Mouse (Mus musculus) telencephalon, adult 2 months (tissue): ENCODE measurements around the gene Rap1gds1.
A peak's percentile ranks its signal among the peaks of the same experiment; 100 is the strongest.

Source experiments
- DNase-seq: peaks from one replicate; pipeline ENCODE4 v3.0.0-alpha.2; 2011; ENCODE audit warnings: low read depth, low spot score

Rap1gds1 gene

DNA sequence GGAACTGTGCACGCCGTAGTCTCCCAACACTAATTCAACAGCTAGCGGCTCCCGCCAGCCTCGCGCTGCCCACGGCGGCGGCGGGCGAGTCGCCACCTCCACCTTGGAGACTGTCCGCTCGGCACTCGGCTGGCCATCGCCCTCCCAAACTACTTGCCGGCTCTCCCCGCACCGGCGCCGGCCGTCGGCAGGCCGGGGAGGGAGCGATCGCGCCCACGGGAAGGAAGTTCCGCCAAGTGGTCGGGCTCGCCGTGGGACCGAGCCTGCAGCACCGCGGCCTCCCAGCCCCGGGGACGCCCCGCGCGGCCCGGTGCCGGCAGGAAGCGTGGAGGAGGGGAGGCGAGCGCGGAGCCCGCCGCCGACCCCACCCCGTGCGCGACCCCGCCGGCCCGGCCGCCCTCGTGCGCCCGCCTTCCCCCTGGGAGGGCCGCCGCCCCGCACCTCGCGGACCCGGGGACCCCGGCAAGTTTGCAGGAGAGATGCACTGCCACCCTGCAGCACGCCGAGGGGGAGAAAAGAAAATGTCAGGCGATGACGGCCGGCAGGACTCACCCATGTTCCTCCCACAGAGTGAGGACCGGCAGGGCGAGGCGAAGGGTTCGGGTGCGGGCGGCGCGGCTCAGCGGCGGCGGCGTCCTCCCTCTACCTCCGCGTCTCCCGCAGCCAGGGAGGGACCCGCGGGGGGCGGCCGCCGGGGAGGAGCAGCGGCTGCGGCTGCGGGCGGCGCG is at the start of gene Rap1gds1:
Rap1gds1 (minus strand) TSS at position 718 of the 728 bp plus-strand sequence.
- DNase-seq: no peak

DNA sequence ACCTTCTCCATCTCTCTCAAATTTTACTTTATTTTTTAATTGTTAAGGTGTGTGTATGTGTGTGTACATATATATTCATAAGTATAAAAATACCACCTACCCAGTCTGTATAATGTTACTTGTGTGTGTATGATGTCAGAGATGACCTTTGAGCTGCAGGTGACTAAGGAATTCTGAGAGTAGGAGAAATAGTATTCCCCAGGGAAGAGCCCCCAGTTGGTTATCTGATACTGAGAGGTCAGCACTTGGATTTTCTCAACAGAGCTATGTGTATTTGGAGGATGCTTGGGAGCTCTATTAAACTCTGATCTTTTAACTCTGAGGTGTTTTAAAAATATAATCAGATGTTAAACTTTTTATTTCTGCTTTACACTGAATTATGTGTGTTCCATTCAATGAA is 43.4 kb upstream of the Rap1gds1 start:
- no peak for DNase-seq

DNA sequence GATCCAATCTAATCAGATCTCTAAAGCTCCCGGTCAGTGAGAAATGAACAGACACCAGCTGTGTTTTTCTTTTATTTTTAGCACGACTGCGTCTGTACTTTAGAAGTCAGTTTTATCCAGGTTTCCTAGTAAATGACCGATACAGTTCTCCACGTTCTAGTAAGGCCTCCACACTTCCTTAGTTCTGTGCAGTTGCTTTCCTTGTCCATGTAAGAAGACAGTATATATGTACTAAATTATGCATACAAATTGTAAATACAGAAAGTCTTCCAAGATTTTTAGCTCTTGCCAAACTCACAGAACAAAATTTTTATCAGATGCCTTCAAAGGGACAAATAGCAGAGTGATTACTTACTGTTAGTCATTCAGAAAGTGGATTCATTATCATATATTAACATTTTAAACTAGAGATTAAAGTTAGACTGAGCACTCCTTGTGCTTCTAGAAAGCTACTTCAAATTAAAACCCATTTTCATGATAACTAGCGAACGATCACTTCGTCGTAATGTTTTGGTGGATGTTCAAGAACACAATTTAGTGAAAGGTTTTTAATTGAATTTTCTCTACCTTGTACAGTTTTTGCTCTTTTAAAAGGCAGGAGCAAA is 41.8 kb upstream of the Rap1gds1 start:
- DNase-seq: no peak

DNA sequence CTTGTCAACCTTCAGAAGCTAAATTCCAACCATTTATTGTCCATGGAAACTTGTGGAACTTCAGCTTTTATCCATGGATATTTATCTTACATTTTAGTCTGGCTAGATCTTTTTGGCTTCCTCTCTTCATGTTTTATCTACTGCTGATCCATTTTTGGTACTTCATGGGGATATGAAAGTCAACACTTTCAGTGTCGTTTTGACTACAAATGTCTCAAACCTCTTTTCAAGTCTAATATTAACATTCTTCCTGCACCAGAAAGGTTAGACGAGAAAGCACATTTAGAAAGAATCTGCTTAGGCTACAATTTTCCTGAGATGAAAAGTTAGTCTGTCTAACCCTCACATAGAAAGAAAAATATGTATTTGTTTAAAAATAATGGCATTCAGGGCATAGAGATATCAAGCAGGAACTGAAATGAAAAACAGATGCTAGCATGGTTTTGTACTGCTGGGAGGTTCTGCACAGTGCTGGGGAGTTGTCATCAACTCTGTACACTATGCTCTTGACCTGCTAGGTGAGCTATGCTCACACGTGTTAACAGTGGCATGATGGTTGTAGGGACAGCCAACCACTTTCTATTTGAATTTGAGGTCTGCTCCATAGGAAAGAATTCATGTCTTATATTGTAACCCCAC is 37.5 kb upstream of the Rap1gds1 start:
- no peak for DNase-seq

DNA sequence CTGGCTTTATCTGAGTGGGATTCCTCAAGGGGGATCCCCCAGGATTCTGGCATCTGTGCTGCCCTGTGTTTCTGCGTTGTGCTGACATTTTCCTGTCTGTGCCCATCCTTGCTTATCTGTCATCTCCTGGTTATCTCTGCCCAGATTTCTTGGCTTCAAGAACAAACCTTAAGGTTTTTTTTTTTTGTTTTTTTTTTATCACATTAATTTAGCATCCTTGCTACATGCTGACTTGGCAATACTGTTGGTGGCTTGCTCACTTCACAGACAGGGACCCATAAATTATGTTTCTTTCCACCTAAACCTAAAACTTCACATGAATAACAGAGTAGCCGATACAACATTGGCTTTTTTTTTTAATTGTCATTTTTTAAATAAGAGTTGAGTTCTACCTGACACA is 36.9 kb upstream of the Rap1gds1 start:
- DNase-seq: no peak

DNA sequence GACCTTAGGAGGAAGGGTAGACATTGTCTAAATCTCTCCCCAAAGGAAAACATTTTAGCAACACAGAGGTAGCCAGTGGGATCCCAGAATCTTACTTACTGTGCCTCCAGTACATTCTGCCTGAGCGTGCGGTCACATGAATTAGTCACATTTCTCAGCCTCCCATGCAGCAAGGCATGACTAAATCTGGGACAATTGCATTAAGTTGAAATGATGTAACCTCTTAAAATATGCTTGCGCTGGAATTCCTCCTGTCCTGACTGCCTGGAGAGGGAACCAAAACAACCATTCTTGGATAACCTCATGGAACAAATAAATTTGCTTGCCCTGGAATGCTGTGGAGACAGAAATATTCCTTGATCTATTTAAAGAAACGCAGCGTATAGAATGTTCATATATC is 33.2 kb upstream of the Rap1gds1 start:
- peak; percentile 77 for DNase-seq

DNA sequence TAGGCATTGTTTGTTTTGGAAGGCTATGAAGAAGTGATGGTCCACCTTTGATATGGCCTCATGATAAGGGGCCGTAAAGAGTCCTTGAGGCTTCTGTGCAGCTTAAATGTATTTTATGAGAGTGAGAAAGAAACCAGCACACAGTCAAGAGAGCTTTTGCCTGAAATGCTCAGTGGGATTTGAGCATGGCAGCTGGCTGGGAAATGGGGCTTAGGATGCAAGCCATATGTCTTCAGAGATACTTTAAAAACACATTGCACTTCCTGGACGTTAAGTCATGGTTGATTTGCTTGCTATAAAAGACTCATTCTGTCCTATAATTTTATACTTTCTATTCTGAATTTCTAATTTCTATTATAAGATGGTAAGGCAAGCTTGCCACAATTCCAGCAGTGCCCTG is 28.9 kb upstream of the Rap1gds1 start:
- peak; percentile 68 for DNase-seq

DNA sequence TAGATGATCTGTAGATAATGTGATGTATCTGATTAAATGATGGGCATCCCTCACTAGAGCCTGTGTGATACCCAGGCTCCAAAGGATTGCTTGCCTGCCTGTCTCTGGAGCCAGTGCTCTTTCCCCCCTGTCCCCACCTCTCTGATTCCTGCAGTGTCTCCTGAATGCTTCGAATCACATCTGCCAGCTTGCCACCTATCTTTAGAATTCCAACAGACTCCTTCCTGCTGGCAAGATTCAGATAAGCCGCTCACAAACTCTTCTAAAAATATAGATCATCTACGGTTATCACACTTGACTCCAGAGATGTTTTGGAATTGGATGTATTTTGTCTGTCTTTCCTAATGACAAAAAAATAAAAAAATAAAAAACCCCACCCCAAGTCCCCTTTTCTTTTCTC is 28.3 kb upstream of the Rap1gds1 start:
- peak; percentile 50 for DNase-seq

DNA sequence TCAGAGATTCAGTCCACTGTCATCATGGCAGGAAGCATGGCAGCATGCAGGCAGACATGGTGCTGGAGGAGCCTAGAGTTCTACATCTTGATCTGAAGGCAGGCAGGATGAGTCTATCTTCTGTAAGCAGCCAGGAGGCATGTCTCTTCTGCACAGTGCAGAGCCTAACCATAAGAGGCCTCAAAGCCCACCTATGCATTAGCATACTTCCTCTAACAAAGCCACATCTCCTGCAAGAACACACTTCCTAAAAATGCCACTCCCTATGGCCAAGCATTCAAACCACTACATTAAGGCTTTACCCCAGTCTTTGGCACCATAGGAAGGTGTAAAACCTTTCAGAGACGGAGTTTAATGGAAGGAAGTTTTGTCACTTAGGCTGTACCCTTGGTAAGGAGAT is 26.9 kb upstream of the Rap1gds1 start:
- no peak for DNase-seq

DNA sequence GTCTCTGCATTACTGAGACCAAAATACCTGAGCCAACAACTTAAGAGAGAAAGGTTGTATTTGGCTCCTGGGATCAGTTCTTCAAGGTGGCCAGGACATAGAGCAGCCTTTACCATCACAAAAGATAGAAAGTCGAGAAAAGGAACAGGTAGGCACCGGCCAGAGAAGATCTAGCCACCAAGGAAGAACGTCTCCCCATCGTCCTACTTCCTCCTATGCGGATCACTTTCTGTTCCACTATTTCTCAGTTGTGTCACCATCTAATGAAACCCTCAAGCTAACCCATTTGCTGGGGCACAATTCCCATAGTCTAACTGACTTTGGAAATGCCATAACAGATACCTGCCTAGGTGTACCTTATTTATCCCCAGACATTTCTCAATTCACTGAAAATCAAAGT is 24.3 kb upstream of the Rap1gds1 start:
- no peak for DNase-seq

DNA sequence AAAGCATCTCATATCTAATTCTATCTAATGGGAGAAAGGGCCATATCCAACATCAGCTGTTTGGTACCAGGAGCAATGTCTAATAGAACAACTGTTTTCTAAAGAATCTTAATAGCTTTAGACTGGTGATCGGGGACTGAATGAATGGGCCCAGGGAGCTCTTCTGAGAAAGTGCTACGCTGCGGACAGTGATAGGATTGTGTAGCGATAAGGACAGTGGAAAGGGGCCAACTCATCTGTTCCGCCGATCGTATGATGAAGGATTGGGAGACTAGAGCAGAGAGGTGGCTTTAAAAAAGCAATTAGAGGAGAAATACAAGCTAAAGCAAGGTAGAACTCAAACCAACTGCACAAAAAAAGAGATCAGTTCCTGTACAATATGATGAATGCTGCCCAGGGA is 20.9 kb upstream of the Rap1gds1 start:
- no peak for DNase-seq

DNA sequence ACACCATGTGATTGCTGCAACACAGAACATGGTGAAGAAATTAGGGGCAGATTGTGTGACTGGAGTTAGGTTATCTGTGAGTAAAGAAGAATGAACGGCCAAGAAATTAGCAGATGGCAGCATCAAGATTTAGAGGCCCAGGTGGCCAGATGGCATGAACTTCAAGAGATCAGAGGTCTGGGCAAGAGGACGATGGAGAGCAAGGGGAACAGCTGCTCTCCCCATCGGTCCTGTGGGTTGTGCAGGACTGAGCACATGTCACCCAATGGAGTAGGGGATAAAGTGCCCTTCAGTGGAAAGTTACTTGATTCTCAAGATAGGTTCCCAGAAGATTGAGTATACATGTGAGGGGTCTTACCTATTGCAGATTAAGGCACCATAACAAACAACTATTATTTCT is 13.5 kb upstream of the Rap1gds1 start:
- no peak for DNase-seq

DNA sequence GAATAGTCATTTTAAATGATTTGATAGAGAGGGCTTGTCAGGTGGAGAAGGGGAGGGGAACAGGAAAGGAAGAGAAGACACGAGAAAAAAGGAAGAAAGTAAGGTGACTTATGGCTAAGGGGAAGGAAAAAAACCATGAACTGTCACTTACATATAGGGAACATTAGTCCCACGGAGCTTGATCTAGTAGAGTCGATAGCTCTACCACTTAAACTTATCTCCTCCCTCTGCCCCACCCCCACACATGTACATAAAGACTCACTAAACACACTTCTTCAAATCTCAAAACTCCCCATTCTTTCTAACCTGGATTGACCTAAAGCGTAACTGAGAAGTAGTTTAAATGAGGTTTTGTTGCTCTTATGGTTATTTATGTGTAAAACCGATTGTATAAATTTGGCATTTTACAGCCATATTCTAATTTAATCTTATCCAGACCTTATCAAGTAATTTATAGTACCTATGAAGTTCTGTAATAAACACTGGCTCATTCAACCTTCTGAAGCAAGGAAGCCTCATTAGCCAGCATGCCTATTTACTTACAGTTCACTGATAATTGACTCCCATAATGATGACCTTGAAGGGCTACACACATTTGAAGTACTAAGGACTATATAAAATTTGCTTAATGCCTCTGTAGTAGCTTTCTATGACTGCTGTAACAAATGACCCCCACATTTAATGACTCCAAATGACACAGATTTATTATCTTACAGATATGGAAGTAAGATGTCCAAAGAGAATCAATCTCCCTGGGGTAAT is 9.0 kb upstream of the Rap1gds1 start:
- DNase-seq: no peak

DNA sequence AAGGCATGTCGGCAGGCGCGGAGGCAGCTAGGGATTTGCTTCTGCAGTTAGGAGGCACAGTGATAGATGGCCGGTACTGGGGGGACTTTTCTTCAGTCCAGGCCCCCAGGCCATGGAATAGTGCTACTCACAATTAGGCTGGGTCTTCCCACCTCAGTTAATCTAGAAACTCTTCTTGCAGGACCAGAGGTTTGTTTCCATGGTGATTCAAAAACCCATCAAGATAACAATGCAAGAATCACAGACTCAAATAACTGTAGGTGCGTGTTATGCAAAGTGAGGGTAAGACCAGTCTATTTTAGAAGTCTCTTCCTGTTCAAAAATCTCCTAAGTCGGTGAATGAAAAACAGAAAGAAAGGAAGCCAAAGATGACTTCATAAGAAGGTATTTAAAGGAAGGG is 4.8 kb upstream of the Rap1gds1 start:
- DNase-seq: no peak

DNA sequence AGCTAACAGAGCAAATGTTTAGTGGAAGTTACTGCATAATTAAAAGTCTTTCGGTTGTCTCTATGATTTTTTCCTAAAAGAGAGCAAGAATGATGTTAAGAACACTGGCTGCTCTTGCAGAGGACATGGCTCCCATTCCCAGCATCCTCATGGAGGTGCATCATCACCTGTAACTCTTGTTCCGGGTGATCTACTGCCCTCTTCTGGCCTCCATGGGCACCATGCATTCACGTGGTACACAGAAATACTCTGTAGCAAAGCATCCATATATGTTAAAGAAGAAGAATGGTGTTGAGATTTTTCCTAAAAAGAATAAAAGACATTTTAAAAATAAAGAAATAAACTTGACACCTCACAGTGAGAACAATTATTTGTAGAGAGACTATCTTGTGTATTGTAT is 3.0 kb upstream of the Rap1gds1 start:
- no peak for DNase-seq

DNA sequence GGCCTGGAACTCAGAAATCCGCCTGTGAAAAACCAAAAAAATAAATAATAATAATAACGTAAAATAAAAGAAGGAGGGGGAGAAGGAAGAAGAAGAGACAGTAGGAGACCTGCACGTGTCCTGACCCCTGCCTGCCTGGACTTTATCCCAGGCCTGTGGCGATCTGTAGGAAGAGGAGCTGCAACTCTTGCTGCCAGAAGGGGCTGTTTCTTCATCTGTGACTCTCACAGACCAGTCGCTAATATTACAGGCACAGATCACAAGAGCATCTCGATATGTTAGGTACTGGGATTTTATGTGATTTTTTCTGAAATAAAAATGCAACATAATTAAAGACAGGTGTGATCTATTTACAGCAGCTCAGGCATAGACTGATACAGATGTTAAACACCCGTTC is 1.1 kb upstream of the Rap1gds1 start:
- no peak for DNase-seq

DNA sequence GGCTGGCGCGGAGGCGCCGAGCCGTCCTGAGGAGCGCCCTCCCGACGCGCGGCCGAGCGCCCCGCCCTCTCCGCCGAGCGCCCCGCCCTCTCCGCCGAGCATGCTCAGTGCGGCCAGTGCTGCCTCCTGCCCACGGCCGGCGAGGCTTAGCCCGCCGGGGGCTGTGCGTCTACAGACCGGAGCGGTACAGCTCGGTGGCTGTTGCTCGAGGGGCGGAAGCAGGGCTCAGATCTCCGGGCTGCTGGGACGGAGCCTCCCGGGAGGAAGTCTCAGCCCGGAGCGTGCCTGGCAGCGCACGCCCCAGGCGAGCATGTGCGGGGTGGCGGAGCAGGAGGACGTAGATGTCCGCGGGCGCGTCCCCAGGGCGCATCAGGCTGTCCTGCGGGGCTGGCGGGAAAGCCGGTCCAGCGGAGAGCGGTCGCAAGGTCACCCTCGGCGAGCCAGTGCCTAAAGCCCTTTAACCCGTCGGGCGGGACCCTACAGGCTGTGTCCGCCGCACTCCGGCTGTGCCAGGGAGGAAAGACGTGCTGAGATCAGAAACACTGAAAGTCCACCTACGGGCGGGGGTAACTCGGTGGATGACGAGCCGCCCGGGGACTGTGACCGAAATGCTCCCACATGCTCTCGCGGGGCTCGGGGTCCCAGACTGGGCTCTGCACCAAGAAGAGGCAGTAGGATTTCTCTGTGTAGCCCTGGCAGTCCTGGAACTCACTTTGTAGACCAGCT is 495 bp upstream of the Rap1gds1 start:
- peak; percentile 70 for DNase-seq

DNA sequence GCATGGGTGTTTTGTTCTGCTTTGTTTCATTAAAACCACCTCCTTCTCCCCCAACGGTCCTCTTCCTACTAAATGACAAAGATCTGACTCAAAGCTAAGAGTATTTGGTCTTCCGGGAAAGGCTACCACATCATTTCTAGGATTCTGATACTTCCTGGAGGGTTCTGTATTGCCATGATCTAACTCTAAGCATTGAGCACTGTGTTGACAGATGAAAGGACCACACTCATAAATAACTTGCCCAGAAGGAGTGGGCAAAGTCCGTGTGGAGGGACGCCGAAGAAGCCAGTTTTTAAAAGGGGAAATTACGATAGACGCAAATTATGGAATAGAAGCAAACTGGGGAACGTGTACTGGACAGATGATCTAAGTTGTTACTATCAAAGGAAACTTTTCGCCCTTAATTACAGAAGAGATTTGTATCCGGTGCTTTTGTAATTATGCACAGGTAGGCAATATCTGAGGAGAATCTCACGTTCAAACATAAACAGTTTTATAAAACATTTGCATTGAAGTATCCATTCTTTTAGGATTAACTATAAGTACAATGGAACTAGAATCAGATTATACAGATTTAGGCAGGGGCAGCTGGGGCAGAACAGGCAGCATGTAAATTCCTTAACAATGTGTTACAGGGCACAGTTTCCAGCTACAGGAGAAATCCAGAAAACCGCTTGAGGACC is 1.1 kb downstream of the Rap1gds1 start:
- no peak for DNase-seq

DNA sequence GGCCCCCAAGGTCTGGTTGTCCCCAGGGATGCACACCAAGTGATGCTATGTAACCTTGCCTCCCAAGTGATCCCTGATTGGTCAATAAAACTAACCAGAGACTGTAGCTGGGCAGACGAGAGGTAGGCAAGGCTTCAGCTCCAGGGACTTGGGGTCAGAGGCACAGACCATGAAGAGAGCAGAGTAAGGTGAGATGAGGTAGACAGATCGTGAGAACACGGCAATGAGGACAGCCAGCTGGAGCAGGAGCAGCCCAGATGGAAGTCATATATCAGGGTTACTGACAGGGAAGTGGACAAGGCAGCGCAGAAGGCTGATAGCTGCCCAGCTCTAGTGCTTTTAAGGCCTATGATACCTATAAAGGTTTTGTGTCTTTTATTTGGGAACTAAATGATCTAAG is 5.5 kb downstream of the Rap1gds1 start:
- DNase-seq: no peak

DNA sequence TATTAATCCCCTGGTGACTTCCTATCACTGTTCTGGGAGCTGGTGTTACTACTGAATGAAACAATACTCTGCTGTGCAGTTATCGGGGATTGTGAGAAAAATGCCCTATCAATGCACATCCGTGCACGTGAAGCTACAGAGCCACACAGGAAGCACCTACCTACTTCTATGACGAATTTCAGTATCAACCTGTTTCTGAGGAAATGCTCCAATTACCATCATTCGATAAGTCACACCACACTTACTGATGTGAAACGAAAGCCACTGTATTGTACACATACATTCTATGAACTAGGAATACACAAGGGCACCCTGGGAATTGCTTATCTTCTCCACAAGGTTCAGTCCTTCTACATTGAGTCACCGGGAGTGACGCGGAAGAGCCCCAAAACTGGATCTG is 10.9 kb downstream of the Rap1gds1 start:
- no peak for DNase-seq

DNA sequence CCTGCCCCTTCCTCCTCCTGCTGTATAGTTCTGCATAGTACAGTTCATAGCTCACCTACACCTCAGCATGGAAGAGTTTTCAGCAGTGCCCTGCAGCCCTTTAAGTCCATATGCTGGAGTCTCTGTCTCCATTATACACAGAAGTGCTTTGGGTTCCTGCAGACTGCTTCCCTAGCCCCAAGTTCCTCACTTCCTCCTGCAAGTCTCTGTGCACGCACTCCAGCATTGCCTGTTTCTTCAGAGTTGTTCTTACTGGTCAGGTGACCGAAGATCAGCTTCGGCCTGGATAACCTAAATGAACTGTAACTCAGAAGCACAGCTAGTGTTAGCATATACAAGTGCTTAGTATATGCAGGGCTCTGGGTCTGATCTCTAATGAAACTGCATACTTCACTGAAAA is 12.9 kb downstream of the Rap1gds1 start:
- no peak for DNase-seq
